Mouse (Mus musculus) C2C12 (cell line): Measurements from ENCODE around the gene Tescl.

Experiments used
- CTCF ChIP-seq: IDR thresholded peaks from one replicate; pipeline ENCODE4 v1.5.1; 2011; ENCODE audit not compliant: control insufficient read depth, insufficient read depth, insufficient read length
- MYOG ChIP-seq: IDR thresholded peaks from one replicate; pipeline ENCODE4 v1.6.1; 2011; ENCODE audit not compliant: control insufficient read depth, insufficient read length; ENCODE audit errors: extremely low read depth

GRCm38 (mm10) chr7:24380370-24380769 is 46.6 kb upstream of the Tescl start:
- TF ChIP-seq CTCF (no peak), MYOG (no peak)
